Mouse (Mus musculus) cortical plate, adult 2 months (tissue): ENCODE data around the gene Tmem102. TPM values are rescaled to one million over a fixed set of nuclear protein-coding genes. Genes with fewer than 3 reads are reported as not detected.

Experiments
- H3K27ac ChIP-seq: fragments of 200-500 bp; 2 replicates; pipeline ENCODE4 v1.5.1; 2012; ENCODE audit warnings: low read length, control low read depth, inconsistent platforms; ENCODE audit not compliant: insufficient read depth
- H3K4me1 ChIP-seq: fragments of 200-500 bp; 2 replicates; pipeline ENCODE4 v1.6.1; 2011; ENCODE audit warnings: low read length; ENCODE audit not compliant: control insufficient read depth, insufficient read depth
- H3K4me3 ChIP-seq: fragments of 200-500 bp; 2 replicates; pipeline ENCODE4 v1.5.1; 2011; ENCODE audit warnings: mild to moderate bottlenecking, low read length, control low read depth; ENCODE audit not compliant: insufficient read depth
- CTCF ChIP-seq: fragments of 200-500 bp; IDR thresholded peaks from 2 replicates; pipeline ENCODE4 v1.5.1; 2011; ENCODE audit warnings: mild to moderate bottlenecking, control low read depth, low read length; ENCODE audit not compliant: insufficient read depth; ENCODE audit errors: extremely low read depth
- POLR2A ChIP-seq: fragments of 200-500 bp; IDR thresholded peaks from 2 replicates; pipeline ENCODE4 v1.6.1; 2011; ENCODE audit warnings: mild to moderate bottlenecking, low read length, control low read depth; ENCODE audit not compliant: insufficient read depth; ENCODE audit errors: extremely low read depth
- polyA plus RNA-seq: library from polyadenylated mRNA; depleted of rRNA; stranded (reverse); fragments of >200 nt; gene quantifications from 2 replicates; pipeline ENCODE4 v1.2.3, GENCODE M21; 2012

Tmem102 gene
- polyA plus RNA-seq, 1 experiment, result not detected

DNA sequence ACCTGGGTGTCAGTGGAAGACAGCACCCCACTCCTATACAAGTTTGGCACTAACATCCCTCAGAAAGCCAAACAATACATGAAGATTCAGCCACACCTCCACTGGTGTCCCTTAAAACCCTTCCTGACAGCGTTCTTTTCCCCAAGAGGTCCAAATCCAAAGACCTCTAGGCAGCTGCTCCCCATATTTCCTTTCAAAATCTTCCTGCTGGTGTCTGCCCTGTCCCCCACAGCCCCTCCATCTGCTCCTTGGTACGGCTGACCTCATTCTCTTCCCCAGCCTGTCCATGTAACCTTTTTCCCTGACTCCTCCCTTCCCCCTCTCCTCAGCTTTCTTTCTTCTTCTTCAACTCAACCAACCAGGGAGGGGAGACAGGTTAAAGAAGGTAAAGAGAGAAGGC is 18.0 kb upstream of the Tmem102 start:
- TF ChIP-seq POLR2A (no peak), CTCF (no peak)
- H3K4me1 ChIP-seq, result no peaks in the 10 kb centered on the region
- H3K4me3 ChIP-seq, result no peak overlapping the region
- H3K27ac ChIP-seq, result no peak overlapping the region

DNA sequence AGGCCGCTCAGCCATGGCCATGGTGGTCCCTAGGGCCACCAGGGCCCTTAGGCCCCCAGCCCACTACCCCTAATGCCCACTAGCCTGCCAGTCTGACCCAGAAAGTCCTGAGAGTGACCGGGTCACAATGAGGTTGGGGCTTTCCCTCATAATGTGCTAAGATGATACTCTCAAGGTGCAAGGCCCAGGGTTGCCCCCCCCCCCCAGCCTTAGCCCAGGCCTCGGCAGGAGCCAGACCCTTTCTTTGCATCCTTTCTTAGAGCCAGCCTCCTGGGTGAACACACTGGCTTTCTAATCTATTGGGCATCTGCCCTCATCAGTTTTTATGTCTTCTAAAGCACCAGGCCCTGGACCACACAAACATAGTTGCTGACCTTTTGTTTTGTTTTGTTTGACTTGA is 16.7 kb upstream of the Tmem102 start, which contains the start of gene Spem1:
TSS of gene Spem1 (minus strand) at position 101 of the 400 bp plus-strand sequence.
- TF ChIP-seq CTCF, result no peak
- TF ChIP-seq POLR2A, result no peak
- Histone ChIP-seq H3K4me3 (no peak within 1 kb of the TSS), H3K4me1 (no peaks in the 10 kb centered on the region), H3K27ac (no peak within 1 kb of the TSS)

DNA sequence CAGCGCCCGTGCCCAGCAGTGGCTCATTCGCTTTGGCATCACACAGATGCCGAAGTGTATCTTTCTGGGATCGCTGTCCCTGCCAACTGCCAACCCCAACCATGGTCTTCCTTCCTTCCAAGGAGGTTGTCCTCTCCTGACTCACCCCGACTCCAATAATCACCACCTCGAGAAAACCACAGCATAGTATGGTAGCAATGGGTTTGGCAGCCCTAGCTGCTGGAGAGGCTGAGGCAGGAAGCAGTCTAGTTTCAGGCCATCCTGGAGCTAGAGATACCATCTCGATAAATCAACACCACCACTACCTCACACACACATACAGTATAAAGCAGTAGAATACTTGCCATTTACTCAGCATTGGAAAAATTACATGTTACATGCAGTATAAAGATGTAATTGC is 13.4 kb upstream of the Tmem102 start:
- TF ChIP-seq CTCF, result no peak
- no peak for TF ChIP-seq POLR2A

DNA sequence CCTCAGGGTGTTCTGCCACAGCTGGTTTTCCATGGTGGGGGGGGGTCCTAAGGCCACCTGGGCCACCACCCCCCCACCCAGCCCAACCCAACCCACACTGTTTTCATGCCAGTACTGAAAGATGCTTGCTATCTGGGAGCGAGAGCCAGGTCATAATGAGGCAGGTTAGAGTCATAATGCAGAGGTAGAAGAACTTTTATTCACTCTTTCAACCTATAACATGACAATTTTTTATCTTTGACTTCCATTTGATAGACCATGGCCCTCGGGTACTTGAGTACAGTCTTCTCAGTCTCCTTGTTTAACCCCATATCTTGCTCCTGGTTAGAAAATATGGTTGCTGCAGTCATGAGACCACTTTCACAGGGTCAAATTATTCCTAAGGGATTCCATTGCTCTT is 12.9 kb upstream of the Tmem102 start, which contains the start of gene Spem2:
TSS of gene Spem2 (minus strand) at position 101 of the 400 bp plus-strand sequence.
- Histone ChIP-seq H3K27ac (no peak within 1 kb of the TSS), H3K4me3 (no peak within 1 kb of the TSS), H3K4me1 (no peaks in the 10 kb centered on the region)
- no peak for TF ChIP-seq POLR2A
- TF ChIP-seq CTCF, result no peak

More for the DNA sequence above, 13.4 kb upstream of the Tmem102 start:
- Histone ChIP-seq H3K4me3 (no peak overlapping the region), H3K27ac (no peak overlapping the region), H3K4me1 (no peaks in the 10 kb centered on the region)

DNA sequence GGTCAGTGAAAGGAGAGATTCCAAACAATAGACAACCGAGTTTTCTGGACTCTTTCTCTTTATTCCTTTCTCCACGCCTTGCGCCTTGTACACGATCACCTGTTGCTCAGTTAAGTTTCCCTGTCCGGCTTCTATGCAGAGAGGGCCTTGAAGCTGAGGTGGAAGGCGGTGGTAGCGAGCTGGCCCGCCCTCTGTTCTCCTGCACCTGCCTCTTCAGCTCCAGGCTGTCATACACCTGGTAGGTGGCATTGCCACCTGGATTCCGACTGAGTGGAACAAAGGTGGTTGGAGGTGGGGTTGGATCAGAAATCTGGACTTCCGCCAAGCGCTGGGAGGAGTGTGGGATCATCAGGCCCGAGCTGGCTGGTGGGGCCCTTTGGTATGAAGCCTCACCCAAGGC is 11.1 kb upstream of the Tmem102 start:
- no peak overlapping the region for H3K4me3 ChIP-seq
- H3K27ac ChIP-seq, result no peak overlapping the region
- TF ChIP-seq CTCF, result no peak
- no peak for TF ChIP-seq POLR2A
- no peaks in the 10 kb centered on the region for H3K4me1 ChIP-seq

DNA sequence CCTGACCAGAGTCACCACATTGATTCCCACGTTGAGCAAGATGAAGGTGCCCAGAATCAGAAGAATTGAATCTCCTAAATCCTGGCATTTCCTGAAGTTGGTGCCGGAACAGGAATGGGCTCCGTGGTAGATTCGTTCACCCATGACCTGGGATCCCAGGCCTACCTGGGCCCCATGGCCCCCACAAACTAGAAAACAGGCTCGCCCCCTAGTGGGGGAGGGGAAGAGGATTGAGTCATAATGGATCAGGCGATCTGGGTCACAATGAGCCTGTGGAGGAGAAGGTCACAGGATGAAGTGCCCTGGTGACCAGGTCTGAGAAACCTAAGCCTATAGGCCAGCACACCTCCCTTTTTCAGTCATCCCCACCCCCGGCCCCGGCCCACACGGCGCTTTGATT is 9.7 kb upstream of the Tmem102 start, which contains the start of gene Gm39566:
TSS of gene Gm39566 (minus strand) at position 144 of the 400 bp plus-strand sequence.
- H3K4me3 ChIP-seq, result no peak within 1 kb of the TSS
- no peak within 1 kb of the TSS for H3K27ac ChIP-seq
- no peaks in the 10 kb centered on the region for H3K4me1 ChIP-seq
- TF ChIP-seq POLR2A (no peak), CTCF (no peak)

DNA sequence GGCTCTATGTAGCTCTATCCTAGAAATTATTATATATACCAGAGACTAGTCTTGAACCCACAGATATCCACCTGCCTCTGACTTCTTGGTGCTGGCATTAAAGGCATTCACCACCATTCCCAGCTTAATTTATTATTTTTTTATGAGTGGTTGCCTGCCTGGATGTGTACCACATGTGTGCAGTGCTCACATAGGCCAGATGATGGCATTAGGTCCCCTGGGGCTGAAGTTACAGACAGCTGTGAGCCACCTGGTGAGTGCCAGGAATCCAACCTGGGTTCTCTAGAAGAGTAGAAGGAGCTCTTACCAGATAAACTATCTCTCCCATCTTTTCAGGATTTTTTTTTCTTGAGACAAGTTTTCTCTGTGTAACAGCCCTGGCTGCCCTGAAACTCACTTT is 4.9 kb upstream of the Tmem102 start:
- TF ChIP-seq CTCF (no peak), POLR2A (no peak)
- Histone ChIP-seq H3K4me1 (no peaks in the 10 kb centered on the region), H3K4me3 (no peak overlapping the region), H3K27ac (no peak overlapping the region)

DNA sequence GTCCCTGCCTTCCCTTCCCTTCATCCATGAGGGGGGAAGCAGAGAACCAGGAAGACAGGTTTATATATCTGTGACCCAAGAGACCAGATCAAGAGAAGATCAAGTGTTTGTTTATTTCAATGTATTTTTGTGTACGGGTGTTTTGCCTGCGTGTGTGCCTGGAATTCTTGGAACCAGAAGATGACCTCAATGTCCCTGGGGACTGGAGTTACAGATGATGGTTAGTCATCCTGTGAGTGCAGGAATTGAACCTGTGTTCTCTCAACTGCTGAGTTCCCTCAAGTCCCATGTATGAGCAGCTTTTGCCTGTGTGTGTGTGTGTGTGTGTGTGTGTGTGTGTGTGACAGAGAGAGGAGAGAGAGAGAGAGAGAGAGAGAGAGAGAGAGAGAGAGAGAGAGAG is 2.2 kb upstream of the Tmem102 start:
- Histone ChIP-seq H3K4me1 (no peaks in the 10 kb centered on the region), H3K27ac (no peak overlapping the region), H3K4me3 (no peak overlapping the region)
- TF ChIP-seq POLR2A (no peak), CTCF (no peak)

DNA sequence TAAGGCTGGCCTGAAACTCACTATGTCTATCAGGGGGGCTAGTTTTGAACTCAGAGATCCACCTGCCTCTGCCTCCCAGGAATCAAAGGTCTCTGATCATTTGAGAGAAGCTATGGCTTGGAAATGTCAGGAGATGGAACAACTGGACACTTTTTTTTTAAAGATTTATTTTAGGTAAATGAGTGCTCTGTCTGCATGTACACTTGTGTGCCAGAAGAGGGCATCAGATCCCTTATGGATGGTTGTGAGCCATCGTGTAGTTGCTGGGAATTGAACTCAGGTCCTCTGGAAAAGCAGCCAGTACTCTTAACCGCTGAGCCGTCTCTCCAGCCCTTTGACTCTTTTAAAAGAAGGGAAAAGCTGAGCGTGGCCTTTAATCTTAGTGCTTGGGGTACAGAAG is 954 bp upstream of the Tmem102 start:
- peaks cover 1% of the 10 kb centered on the region; the same call in 1 of the 2 replicates for H3K4me1 ChIP-seq
- no peak for TF ChIP-seq CTCF
- H3K27ac ChIP-seq, result no peak overlapping the region
- no peak overlapping the region for H3K4me3 ChIP-seq

DNA sequence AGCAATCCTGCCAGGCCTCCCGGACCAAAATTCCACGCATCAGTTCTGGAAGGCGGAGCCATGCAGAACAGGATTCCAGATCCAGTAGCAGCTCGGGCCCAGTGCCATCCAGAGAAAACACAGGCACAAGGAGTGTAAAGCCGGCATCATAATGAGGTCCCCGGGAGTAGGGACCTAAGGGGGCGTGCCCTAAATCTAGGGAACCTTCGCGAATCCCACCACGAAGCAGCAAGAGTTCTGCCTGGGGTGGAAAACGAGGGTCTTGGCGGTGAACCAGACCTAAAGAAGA is 828 bp downstream of the Tmem102 start:
- Histone ChIP-seq H3K4me1 (peaks cover 1% of the 10 kb centered on the region; the same call in 1 of the 2 replicates), H3K27ac (no peak overlapping the region), H3K4me3 (no peak overlapping the region)
- TF ChIP-seq CTCF (no peak), POLR2A (no peak)
